Mouse (Mus musculus) kidney, embryonic 16.5 days (tissue): ENCODE measurements around the gene Tmprss7. TPM values are rescaled to one million over a fixed set of nuclear protein-coding genes. Genes with fewer than 3 reads are reported as not detected.
A peak's percentile ranks its signal among the peaks of the same experiment; 100 is the strongest.

Source experiments
- ATAC-seq: fragments of 200-750 bp; cut with Nextera tagmentation; 2 replicates; pipeline ENCODE4 v1.8.0; 2017; ENCODE audit warnings: moderate TSS enrichment; ENCODE audit not compliant: low FRiP score, low TSS enrichment
- H3K27ac ChIP-seq: fragments of 300-500 bp; sonication (generic); 2 replicates; pipeline ENCODE4 v1.5.1; 2014; ENCODE audit warnings: low read length
- H3K27me3 ChIP-seq: fragments of 300-500 bp; sonication (generic); 2 replicates; pipeline ENCODE4 v1.6.1; 2014; ENCODE audit warnings: low read length, control low read depth, mixed read lengths; ENCODE audit not compliant: insufficient read depth
- H3K36me3 ChIP-seq: fragments of 300-500 bp; sonication (generic); 2 replicates; pipeline ENCODE4 v1.6.1; 2014; ENCODE audit warnings: low read length, control low read depth, mixed read lengths; ENCODE audit not compliant: insufficient read depth
- H3K4me1 ChIP-seq: fragments of 300-500 bp; sonication (generic); 2 replicates; pipeline ENCODE4 v1.6.1; 2014; ENCODE audit warnings: low read length, control low read depth, mixed read lengths; ENCODE audit not compliant: insufficient read depth
- H3K4me2 ChIP-seq: fragments of 300-500 bp; sonication (generic); replicated peaks from 2 replicates; pipeline ENCODE4 v1.6.1; 2014; ENCODE audit warnings: low read depth, low read length
- H3K4me3 ChIP-seq: fragments of 300-500 bp; sonication (generic); 2 replicates; pipeline ENCODE4 v1.5.1; 2014; ENCODE audit warnings: mild to moderate bottlenecking, low read length
- H3K9ac ChIP-seq: fragments of 300-500 bp; sonication (generic); replicated peaks from 2 replicates; pipeline ENCODE4 v1.6.1; 2014; ENCODE audit warnings: low read length
- H3K9me3 ChIP-seq: fragments of 300-500 bp; sonication (generic); 2 replicates; pipeline ENCODE4 v1.6.1; 2016; ENCODE audit warnings: low read length, control low read depth
- WGBS: fragments of 180-500 bp; shearing (Covaris S2); extraction: QIAGEN DNeasy Blood & Tissue Kit; methylation state at CpG from one replicate; pipeline ENCODE4 v1.1.7; 2014; 5-methylcytosine and 5-hydroxymethylcytosine counted together
- polyA plus RNA-seq: library from polyadenylated mRNA; unstranded; fragments of >200 nt; fragmentation: Nextera tagmentation; extraction: Ambion mirVana; gene quantifications from 2 replicates; pipeline ENCODE4 v1.2.1, GENCODE M21; 2015

Gene Tmprss7
- 0.08 and 0.10 TPM in 2 replicates for polyA plus RNA-seq

DNA sequence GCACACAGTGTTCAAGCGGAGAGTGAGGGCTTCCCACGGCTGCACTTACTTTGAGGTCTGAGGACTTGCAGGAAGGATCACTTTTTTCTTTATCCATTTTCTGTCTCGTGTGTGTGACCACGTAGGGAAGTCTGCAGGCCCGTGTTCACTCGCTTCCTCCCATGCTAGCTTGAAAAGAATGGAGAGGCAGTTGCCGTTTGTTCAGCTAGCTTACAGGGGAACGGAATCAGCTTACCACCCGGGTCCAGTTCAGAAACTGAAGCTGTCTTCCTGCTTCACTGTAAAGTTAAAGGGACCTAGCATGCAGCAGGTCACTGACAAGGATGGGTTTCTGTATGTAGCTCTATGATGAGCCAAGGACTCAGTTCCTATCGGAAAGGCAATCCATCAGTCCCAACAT is at the start of gene Tmprss7:
TSS of gene Tmprss7 (minus strand) at position 101 of the 400 bp plus-strand sequence.
- no peak for ATAC-seq
- Histone ChIP-seq H3K27ac (no peak within 1 kb of the TSS), H3K4me2 (no peak within 1 kb of the TSS), H3K36me3 (no peaks in the 10 kb centered on the region), H3K4me3 (no peak within 1 kb of the TSS), H3K9ac (no peak within 1 kb of the TSS), H3K27me3 (no peaks in the 10 kb centered on the region), H3K4me1 (0 out of 2 replicates have a peak, but pooled peaks cover 5% of the 10 kb centered on the region), H3K9me3 (no peaks in the 10 kb centered on the region)
- 53% methylated on average over 10 of the region's 10 CpGs for WGBS

DNA sequence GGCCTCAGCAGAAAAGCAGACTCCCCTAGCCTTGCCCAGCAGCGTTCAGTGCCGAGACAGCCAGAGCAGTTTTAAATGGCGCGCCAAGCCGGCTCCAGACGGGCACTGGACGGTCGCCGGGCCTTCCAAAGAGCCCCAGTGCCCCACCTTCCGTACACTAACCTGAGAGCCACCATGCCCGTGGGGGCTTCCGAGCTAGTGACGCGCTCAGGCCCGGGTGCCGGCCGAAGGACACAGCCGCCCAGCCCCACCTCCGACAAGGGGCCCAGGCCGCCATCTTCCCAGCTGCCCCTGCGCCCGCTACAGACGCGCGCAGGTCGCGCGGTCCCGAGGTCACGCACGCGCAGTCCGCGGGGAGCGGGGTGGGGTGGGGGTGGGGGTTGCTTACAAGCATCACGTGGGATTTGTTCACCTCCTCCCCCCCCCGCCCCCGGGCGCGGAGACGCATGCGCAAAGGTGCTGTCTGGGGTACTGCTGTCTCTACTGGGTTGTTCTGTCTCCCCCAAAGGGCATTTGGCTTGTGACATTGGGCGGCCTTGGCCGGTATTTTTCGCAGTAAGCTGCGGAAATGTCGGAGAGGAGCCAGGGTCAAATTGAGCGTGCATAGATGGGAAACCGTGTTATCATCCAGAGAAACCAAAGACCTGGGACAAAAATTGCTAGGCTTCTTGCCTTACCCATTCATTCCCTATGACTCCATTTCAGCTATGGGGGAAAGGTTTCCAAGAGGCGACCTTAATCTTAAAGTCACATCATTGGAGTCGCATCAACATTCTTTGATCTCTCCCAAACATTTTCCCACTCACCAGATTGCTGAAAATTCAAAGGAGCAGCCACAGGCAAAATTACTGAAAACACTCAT is 49.4 kb upstream of the Tmprss7 start, which contains the start of gene Abhd10:
TSS of gene Abhd10 (minus strand) at position 341 of the 862 bp plus-strand sequence.
- Histone ChIP-seq H3K9ac (peak within 1 kb of the TSS; percentile 93), H3K4me3 (peak within 1 kb of the TSS; percentile 87), H3K27me3 (no peaks in the 10 kb centered on the region), H3K4me2 (peak within 1 kb of the TSS; percentile 71), H3K9me3 (no peaks in the 10 kb centered on the region), H3K4me1 (peaks cover 15% of the 10 kb centered on the region), H3K27ac (peak within 1 kb of the TSS; percentile 96), H3K36me3 (peaks cover 5% of the 10 kb centered on the region)
- peak; percentile 97 for ATAC-seq
- WGBS = under 1% methylated on average over 48 of the region's 51 CpGs

DNA sequence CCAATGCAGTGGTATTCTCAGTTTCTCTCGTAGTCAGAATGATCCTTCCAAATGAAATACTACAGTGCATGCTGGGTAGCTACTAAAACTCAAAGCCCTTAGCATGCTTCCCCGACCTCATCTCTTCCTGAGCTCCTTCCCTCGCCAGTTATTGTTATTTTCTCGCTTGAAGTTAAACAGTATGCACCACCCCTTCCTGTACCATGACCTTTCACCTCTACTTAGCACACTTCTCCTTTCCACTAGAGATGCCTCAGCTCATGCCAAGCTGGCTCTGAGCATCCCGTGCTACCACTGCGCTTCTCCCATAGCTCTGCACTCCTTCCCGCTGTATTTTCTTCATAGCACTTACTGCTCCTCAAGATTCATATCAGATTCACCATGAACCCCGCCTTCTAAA is 44.4 kb upstream of the Tmprss7 start:
- Histone ChIP-seq H3K9ac (no peak overlapping the region), H3K4me1 (peaks cover 6% of the 10 kb centered on the region), H3K4me3 (no peak overlapping the region), H3K4me2 (no peak overlapping the region), H3K36me3 (peaks cover 23% of the 10 kb centered on the region), H3K27ac (no peak overlapping the region), H3K9me3 (no peaks in the 10 kb centered on the region), H3K27me3 (no peaks in the 10 kb centered on the region)
- WGBS = 85% methylated on average over 8 of the region's 8 CpGs
- no peak for ATAC-seq

GRCm38 (mm10) chr16:45736724-45737123 is 43.3 kb upstream of the Tmprss7 start:
- H3K4me3 ChIP-seq = no peak overlapping the region
- H3K27ac ChIP-seq = no peak overlapping the region
- no peak overlapping the region for H3K4me2 ChIP-seq
- H3K27me3 ChIP-seq = no peaks in the 10 kb centered on the region
- ATAC-seq = no peak
- H3K4me1 ChIP-seq = peaks cover 6% of the 10 kb centered on the region
- no peak overlapping the region for H3K9ac ChIP-seq
- WGBS = 89% methylated on average over 3 of the region's 3 CpGs
- peaks cover 25% of the 10 kb centered on the region for H3K36me3 ChIP-seq
- H3K9me3 ChIP-seq = no peaks in the 10 kb centered on the region

- ATAC-seq = no peak
- H3K9me3 ChIP-seq = no peaks in the 10 kb centered on the region
- no peaks in the 10 kb centered on the region for H3K27me3 ChIP-seq
- H3K27ac ChIP-seq = no peak overlapping the region
- H3K36me3 ChIP-seq = peaks cover 24% of the 10 kb centered on the region; the same call in 1 of the 2 replicates
- WGBS = 82% methylated on average over 5 of the region's 5 CpGs
- H3K9ac ChIP-seq = no peak overlapping the region
- no peak overlapping the region for H3K4me3 ChIP-seq
- peaks cover 7% of the 10 kb centered on the region; the same call in 1 of the 2 replicates for H3K4me1 ChIP-seq
- H3K4me2 ChIP-seq = no peak overlapping the region
Measured at GRCm38 (mm10) chr16:45729163-45729562, 35.7 kb upstream of the Tmprss7 start.

GRCm38 (mm10) chr16:45724742-45725102 is 31.3 kb upstream of the Tmprss7 start:
- peak overlapping the region; percentile 71 for H3K4me2 ChIP-seq
- H3K4me3 ChIP-seq = peak overlapping the region; percentile 60
- peaks cover 12% of the 10 kb centered on the region for H3K4me1 ChIP-seq
- peaks cover 12% of the 10 kb centered on the region; the same call in 1 of the 2 replicates for H3K36me3 ChIP-seq
- no peak overlapping the region for H3K27ac ChIP-seq
- no peaks in the 10 kb centered on the region for H3K27me3 ChIP-seq
- peak; percentile 47; the same call in 1 of the 2 replicates for ATAC-seq
- no peaks in the 10 kb centered on the region for H3K9me3 ChIP-seq
- peak overlapping the region; percentile 61 for H3K9ac ChIP-seq
- under 1% methylated on average over 10 of the region's 10 CpGs for WGBS

- Histone ChIP-seq H3K4me3 (peak within 1 kb of the TSS; percentile 60), H3K4me2 (peak within 1 kb of the TSS; percentile 71), H3K9ac (peak within 1 kb of the TSS; percentile 61), H3K4me1 (peaks cover 12% of the 10 kb centered on the region), H3K9me3 (no peaks in the 10 kb centered on the region), H3K27ac (no peak within 1 kb of the TSS), H3K27me3 (no peaks in the 10 kb centered on the region), H3K36me3 (peaks cover 7% of the 10 kb centered on the region; the same call in 1 of the 2 replicates)
- WGBS = under 1% methylated on average over 30 of the region's 30 CpGs
- ATAC-seq = peak; percentile 79
Measured at GRCm38 (mm10) chr16:45724061-45724741, 30.7 kb upstream of the Tmprss7 start, which contains the start of gene Tagln3. Gene Tagln3, minus strand, starts transcription at chr16:45724608.

- peak overlapping the region; percentile 71 for H3K4me2 ChIP-seq
- no peaks in the 10 kb centered on the region for H3K9me3 ChIP-seq
- peaks cover 12% of the 10 kb centered on the region for H3K4me1 ChIP-seq
- H3K4me3 ChIP-seq = peak overlapping the region; percentile 60
- ATAC-seq = 0 out of 2 replicates have a peak, but pooled peaks have one; percentile 7
- WGBS = 60% methylated on average over 6 of the region's 6 CpGs
- H3K36me3 ChIP-seq = peaks cover 1% of the 10 kb centered on the region; the same call in 1 of the 2 replicates
- H3K27me3 ChIP-seq = no peaks in the 10 kb centered on the region
- peak overlapping the region; percentile 61 for H3K9ac ChIP-seq
- no peak overlapping the region for H3K27ac ChIP-seq
Measured at GRCm38 (mm10) chr16:45723172-45723901, 29.9 kb upstream of the Tmprss7 start.

DNA sequence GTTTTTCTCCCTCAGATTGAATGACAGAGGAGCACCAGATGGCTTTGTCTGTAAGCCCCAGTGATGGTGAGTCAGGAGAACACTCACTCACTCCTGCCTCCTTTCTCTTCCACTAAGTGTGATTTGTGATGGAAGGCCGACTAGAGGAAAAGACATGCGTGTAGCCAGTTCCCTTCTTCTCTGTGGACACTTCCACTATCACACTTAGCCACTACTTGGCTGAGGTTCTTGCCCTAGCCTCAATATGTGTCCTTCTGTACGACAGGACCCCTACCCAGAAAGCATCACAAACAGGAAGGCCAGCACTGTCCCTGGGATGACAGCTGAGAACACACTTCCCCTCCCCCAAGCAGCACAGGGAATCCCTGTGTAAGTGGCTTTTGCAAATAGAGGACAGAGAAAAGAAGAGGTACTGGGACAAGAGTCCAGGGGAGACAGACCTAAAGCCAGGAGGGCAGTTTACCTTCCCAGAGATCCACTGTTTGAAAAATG is 29.0 kb upstream of the Tmprss7 start:
- ATAC-seq = no peak
- H3K27me3 ChIP-seq = no peaks in the 10 kb centered on the region
- peaks cover 12% of the 10 kb centered on the region for H3K4me1 ChIP-seq
- no peak overlapping the region for H3K4me3 ChIP-seq
- no peak overlapping the region for H3K4me2 ChIP-seq
- no peak overlapping the region for H3K9ac ChIP-seq
- H3K27ac ChIP-seq = no peak overlapping the region
- no peaks in the 10 kb centered on the region for H3K36me3 ChIP-seq
- 69% methylated on average over 3 of the region's 3 CpGs for WGBS
- no peaks in the 10 kb centered on the region for H3K9me3 ChIP-seq
